Mouse (Mus musculus) lung, embryonic 15.5 days (tissue): Measurements from ENCODE around the gene Msx2. TPM values are rescaled to one million over a fixed set of nuclear protein-coding genes. Genes with fewer than 3 reads are reported as not detected.

Experiments used
- ATAC-seq: fragments of 200-750 bp; cut with Nextera tagmentation; 2 replicates; pipeline ENCODE4 v1.8.0; 2017; ENCODE audit warnings: moderate number of reproducible peaks, borderline replicate concordance; ENCODE audit not compliant: low FRiP score, low TSS enrichment; ENCODE audit errors: extremely low read depth
- H3K27ac ChIP-seq: fragments of 300-500 bp; sonication (generic); 2 replicates; pipeline ENCODE4 v1.5.1; 2015; ENCODE audit warnings: moderate library complexity, mild to moderate bottlenecking, inconsistent platforms
- H3K27me3 ChIP-seq: fragments of 300-500 bp; sonication (generic); 2 replicates; pipeline ENCODE4 v1.6.1; 2015; ENCODE audit warnings: inconsistent platforms
- H3K36me3 ChIP-seq: fragments of 300-500 bp; sonication (generic); 2 replicates; pipeline ENCODE4 v1.6.1; 2015; ENCODE audit warnings: inconsistent platforms
- H3K4me1 ChIP-seq: fragments of 300-500 bp; sonication (generic); 2 replicates; pipeline ENCODE4 v1.6.1; 2015; ENCODE audit warnings: inconsistent platforms
- H3K4me2 ChIP-seq: fragments of 300-500 bp; sonication (generic); 2 replicates; pipeline ENCODE4 v1.6.1; 2015; ENCODE audit warnings: inconsistent platforms, mild to moderate bottlenecking, moderate library complexity
- H3K4me3 ChIP-seq: fragments of 300-500 bp; sonication (generic); 2 replicates; pipeline ENCODE4 v1.5.1; 2015; ENCODE audit warnings: mild to moderate bottlenecking, inconsistent platforms
- H3K9ac ChIP-seq: fragments of 300-500 bp; sonication (generic); 2 replicates; pipeline ENCODE4 v1.6.1; 2015; ENCODE audit warnings: inconsistent platforms
- H3K9me3 ChIP-seq: fragments of 300-500 bp; sonication (generic); 2 replicates; pipeline ENCODE4 v1.6.1; 2016; ENCODE audit warnings: inconsistent platforms
- WGBS: fragments of 180-500 bp; shearing (Covaris S2); methylation state at CpG from one replicate; pipeline ENCODE4 v1.1.7; 2015; 5-methylcytosine and 5-hydroxymethylcytosine counted together
- polyA plus RNA-seq: library from polyadenylated mRNA; unstranded; fragments of >200 nt; fragmentation: Nextera tagmentation; extraction: Ambion mirVana; gene quantifications from 2 replicates; pipeline ENCODE4 v1.2.1, GENCODE M21; 2015

Gene Msx2
- polyA plus RNA-seq, 1 experiment from 2014 or later: 0.70 TPM

DNA sequence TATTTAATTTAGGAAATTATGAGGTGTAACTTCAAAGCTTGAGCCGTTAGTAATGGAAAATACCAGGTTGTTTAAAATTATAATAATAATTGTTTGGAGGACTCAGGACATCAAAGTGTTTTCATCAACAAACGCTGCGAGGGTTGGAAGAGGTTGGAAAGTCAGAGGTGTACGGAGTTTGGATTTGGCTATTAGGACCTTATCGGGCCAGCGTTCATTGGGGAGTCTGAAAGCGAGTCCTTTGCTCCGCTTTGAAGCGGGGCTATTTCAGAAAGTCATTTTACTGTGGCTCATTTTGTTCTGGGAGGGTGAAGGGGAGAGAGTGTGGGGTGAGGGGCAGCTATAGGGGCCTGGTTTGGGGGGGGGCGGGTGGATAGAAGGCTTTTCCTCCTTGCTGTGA lies 8.9 kb downstream of the Msx2 start:
- peaks cover 91% of the 10 kb centered on the region for H3K27me3 ChIP-seq
- H3K36me3 ChIP-seq: no peaks in the 10 kb centered on the region
- H3K4me3 ChIP-seq: no peak overlapping the region
- peaks cover 16% of the 10 kb centered on the region for H3K4me1 ChIP-seq
- WGBS: 8% methylated on average over 10 of the region's 10 CpGs
- no peak overlapping the region for H3K4me2 ChIP-seq
- H3K9ac ChIP-seq: no peak overlapping the region
- no peak overlapping the region for H3K27ac ChIP-seq
- no peaks in the 10 kb centered on the region for H3K9me3 ChIP-seq
- ATAC-seq: no peak

DNA sequence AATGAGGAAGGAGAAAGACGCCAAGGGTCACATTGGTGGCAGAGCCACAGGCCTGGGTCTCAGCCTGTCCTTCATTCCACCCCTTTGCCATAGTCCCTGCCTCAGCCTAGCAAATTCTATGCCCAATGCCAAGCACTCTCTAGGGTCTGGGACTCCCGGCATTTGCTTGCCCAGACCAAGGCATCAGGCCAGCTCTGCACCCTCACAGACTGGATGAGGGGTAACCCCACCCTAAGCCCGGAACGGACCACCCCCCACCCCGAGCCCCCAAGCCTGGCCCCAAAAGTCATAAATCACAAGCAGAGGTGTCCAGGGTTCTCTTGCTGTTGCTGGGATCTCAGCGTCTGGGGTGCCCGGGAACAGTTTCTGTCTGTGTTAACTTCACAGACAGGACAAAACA lies 9.8 kb downstream of the Msx2 start:
- H3K4me2 ChIP-seq: no peak overlapping the region
- H3K27me3 ChIP-seq: peaks cover 90% of the 10 kb centered on the region
- no peak overlapping the region for H3K27ac ChIP-seq
- H3K4me3 ChIP-seq: no peak overlapping the region
- peaks cover 16% of the 10 kb centered on the region for H3K4me1 ChIP-seq
- WGBS: 3% methylated on average over 7 of the region's 7 CpGs
- H3K9ac ChIP-seq: no peak overlapping the region
- H3K9me3 ChIP-seq: no peaks in the 10 kb centered on the region
- no peaks in the 10 kb centered on the region for H3K36me3 ChIP-seq
- ATAC-seq: no peak

DNA sequence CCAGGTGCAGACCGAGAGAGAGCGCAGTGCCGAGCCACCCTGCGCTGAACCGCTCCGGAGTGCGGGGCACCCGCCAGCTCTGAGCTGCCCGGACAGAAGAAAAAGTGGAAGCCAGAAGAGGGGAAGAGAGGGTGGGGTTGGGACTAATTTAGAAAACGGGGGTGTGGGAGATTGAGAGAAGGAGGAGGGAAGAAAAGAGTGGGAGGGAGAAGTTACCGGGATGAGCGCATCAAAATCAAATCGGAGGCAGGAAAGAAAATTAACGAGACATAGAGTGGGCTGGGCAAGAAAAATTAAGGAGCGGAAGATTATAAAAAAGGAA lies 10.3 kb downstream of the Msx2 start:
- peaks cover 16% of the 10 kb centered on the region for H3K4me1 ChIP-seq
- H3K9me3 ChIP-seq: no peaks in the 10 kb centered on the region
- peak overlapping the region; percentile 27 for H3K4me3 ChIP-seq
- H3K36me3 ChIP-seq: no peaks in the 10 kb centered on the region
- peak overlapping the region; percentile 51 for H3K4me2 ChIP-seq
- WGBS: 1% methylated on average over 15 of the region's 15 CpGs
- peaks cover 89% of the 10 kb centered on the region for H3K27me3 ChIP-seq
- no peak overlapping the region for H3K9ac ChIP-seq
- ATAC-seq: no peak
- no peak overlapping the region for H3K27ac ChIP-seq

DNA sequence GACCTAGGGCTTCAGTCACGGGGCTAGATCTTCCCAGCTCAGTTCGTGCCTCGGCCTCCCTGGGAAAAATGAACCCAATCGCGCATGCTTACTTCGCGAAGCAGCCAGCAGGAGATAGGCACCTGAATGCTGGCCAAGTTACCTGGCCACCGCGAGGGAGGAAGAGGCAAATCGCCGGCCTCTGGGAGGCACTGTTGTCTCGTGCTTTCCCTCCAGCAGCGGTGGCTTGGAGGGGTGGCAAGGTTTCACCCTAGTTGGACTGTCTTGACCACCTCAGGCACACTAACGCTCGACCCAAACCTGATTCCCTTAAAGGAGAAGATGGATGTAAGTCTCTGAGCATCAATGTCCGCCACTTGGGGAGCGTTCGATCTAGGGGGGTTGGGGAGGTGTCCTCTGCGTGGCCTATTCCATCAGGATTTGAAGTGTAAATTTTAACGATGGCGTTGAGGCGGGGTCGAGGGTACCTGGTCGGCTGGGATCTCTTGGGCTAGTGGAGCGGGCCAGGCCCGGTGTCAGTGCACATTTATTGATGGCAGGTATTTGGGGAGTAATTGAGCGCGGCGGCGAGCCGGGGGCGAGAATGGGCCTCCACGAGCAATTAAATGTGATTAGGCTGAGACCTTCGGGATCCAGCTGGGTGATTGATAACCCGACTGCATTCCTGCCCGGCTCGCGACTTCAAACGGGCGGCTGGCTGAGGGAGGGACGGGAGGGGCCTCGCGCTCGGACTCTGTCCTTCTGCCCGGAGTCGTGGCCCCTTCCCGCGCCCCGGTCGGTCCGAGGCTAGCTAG lies 10.8 kb downstream of the Msx2 start:
- Histone ChIP-seq H3K4me3 (peak overlapping the region; percentile 27), H3K27ac (no peak overlapping the region), H3K4me1 (peaks cover 16% of the 10 kb centered on the region), H3K4me2 (peak overlapping the region; percentile 51), H3K27me3 (peaks cover 84% of the 10 kb centered on the region), H3K9ac (no peak overlapping the region), H3K9me3 (no peaks in the 10 kb centered on the region), H3K36me3 (no peaks in the 10 kb centered on the region)
- ATAC-seq: no peak
- under 1% methylated on average over 51 of the region's 51 CpGs for WGBS

DNA sequence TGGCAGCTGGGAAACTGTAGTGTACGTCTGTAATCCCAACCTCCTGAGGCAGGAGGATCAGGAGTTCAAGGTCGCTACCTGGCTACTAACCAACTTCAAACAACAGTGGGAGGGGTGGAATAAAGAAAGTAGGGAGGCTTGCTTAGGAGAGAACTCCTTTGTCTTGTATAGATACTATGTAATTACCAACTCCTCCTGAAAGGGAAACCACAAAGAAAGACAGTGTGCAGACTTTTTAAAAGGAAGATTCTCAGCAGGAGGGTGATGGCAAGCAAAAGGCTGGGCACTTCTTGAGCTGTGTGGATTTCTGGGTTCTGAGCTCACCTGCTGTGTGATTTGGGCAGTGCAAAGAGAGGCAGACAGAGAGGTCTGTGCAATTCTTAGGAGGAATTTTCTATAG lies 11.5 kb downstream of the Msx2 start:
- Histone ChIP-seq H3K9me3 (no peaks in the 10 kb centered on the region), H3K4me2 (no peak overlapping the region), H3K4me3 (no peak overlapping the region), H3K27ac (no peak overlapping the region), H3K4me1 (peaks cover 16% of the 10 kb centered on the region), H3K9ac (no peak overlapping the region), H3K27me3 (peaks cover 77% of the 10 kb centered on the region), H3K36me3 (no peaks in the 10 kb centered on the region)
- ATAC-seq: no peak
- WGBS: 44% methylated on average over 2 of the region's 2 CpGs

DNA sequence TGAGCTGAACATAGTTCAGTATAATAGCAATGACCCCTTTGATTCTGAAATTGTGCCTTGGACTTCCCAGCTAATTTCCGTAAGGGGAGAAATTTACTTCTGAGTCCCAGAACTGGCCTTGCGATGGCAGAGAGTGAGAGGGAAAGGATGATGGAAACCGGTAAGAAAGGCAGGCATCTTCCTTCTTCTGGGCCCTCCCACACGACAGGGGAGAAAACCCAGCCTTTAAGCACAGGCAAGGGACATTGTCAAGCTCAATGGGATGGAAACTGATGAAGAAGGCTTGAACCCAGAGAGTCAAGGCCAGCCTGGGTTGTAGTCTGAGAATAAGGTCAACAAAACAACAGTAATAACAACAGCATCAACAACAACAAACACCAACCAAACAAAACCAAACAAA lies 14.1 kb downstream of the Msx2 start:
- Histone ChIP-seq H3K4me1 (peaks cover 11% of the 10 kb centered on the region), H3K36me3 (no peaks in the 10 kb centered on the region), H3K27ac (no peak overlapping the region), H3K27me3 (peaks cover 61% of the 10 kb centered on the region), H3K9ac (no peak overlapping the region), H3K4me2 (no peak overlapping the region), H3K4me3 (no peak overlapping the region), H3K9me3 (no peaks in the 10 kb centered on the region)
- ATAC-seq: no peak
- WGBS: 62% methylated on average over 4 of the region's 4 CpGs

DNA sequence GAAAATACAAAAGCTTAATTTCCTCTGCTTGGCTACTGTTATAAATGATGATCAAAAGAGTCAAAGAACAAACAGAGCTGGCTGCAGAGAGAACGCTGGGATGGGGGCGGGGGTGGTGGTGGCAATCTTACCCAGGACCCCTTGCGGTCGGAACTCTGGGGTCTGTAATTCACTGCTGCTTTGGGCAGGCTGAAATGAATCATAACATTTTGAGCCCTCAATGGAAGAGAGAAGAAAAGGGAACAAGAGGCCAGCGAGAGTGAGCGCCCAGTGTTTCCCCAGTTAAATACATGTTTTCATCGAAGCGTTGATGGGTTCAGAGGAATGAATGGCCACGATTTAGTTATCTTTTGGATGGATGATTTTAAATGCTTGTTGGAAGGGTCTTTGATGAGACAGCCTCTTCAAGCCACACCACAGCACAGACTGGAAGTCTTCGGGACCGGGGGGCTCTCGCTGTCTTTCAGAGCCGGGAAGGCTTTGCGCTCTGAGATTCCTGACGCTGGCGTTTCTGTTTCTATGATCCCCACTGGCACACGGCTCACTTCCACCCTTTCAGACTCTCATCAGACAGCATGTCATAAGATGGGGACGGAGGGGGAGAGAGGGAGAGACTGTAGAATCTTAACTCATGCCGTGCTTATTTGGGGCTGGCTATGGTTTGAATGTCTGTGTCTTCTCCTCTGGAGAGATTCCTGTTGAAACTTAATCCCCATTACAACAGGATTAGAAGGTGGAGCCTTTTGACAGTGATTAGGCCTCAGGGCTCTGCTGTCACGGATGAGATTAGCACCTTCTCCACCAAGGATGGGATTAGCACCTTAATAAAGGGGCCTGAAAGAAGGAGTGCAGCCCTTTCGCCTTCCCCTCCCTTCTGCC lies 17.8 kb downstream of the Msx2 start:
- peak overlapping the region; percentile 50 for H3K4me2 ChIP-seq
- H3K27ac ChIP-seq: no peak overlapping the region
- H3K9ac ChIP-seq: no peak overlapping the region
- peaks cover 28% of the 10 kb centered on the region for H3K27me3 ChIP-seq
- H3K9me3 ChIP-seq: no peaks in the 10 kb centered on the region
- no peak for ATAC-seq
- 8% methylated on average over 21 of the region's 21 CpGs for WGBS
- no peaks in the 10 kb centered on the region for H3K36me3 ChIP-seq
- no peaks in the 10 kb centered on the region for H3K4me1 ChIP-seq
- H3K4me3 ChIP-seq: peak overlapping the region; percentile 12; the same call in 1 of the 2 replicates

DNA sequence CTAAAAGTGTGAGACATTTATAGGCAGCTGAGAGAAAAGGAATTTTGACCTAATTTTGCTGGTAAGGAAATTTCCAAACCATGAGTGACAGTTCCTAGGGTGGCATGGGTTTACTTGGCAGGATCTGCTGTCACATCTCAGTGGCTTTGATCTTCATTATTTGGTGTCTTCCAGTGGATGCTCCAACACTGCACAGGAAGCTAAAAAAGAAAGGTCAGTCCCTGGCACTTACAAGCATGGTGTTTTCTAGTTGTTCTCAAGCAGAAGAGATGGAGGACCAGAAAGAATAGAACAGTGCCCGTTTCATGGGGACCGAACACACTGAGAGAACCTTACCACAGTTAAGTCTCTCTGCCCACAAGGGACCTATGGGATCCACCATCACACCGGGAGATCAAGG lies 18.9 kb downstream of the Msx2 start:
- WGBS: 86% methylated on average over 3 of the region's 3 CpGs
- no peak overlapping the region for H3K9ac ChIP-seq
- peaks cover 24% of the 10 kb centered on the region for H3K27me3 ChIP-seq
- no peaks in the 10 kb centered on the region for H3K9me3 ChIP-seq
- H3K4me3 ChIP-seq: no peak overlapping the region
- no peak overlapping the region for H3K27ac ChIP-seq
- ATAC-seq: no peak
- no peak overlapping the region for H3K4me2 ChIP-seq
- H3K4me1 ChIP-seq: no peaks in the 10 kb centered on the region
- no peaks in the 10 kb centered on the region for H3K36me3 ChIP-seq

DNA sequence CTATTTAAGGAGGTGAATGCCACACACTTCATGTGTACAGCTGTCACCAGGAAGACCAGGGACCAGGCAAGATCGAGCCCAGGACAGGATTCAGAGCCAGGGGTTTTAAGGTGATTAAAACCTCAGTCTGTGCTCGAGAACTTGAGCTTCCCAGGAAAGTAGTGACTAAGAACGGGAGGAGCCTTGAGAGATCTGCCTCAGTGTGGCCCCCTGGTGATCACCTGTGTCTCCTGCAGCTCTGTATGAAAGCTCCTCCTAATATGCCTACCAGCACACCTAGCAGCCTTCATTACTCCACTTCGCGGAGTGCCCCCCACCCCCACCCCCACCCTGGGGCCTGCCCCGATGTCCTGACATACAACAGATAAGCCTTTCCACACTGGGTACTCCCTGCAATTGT lies 25.3 kb downstream of the Msx2 start:
- H3K9me3 ChIP-seq: no peaks in the 10 kb centered on the region
- H3K4me2 ChIP-seq: no peak overlapping the region
- no peaks in the 10 kb centered on the region for H3K36me3 ChIP-seq
- H3K27ac ChIP-seq: no peak overlapping the region
- peaks cover 5% of the 10 kb centered on the region for H3K27me3 ChIP-seq
- 16% methylated on average over 6 of the region's 6 CpGs for WGBS
- H3K4me1 ChIP-seq: no peaks in the 10 kb centered on the region
- H3K9ac ChIP-seq: no peak overlapping the region
- H3K4me3 ChIP-seq: no peak overlapping the region
- no peak for ATAC-seq

DNA sequence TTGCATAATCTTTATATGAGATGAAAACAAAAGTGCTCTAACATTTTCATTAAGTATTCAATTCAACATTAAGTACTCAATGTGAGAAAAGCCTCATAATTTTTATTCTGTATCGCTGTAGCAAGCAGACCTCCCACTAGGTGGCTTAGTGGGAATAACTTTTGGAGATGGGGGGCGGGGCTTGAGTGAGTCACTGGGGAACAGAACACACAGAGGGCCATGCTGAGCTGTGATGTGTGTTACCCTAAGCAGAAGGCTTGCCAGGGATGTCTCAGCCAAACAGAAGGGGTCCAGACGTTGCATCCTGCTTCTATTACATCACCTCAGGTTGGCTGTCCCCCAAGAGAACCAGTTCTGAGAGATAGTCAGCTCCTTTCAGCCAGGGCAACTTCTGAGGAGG lies 29.3 kb downstream of the Msx2 start:
- Histone ChIP-seq H3K9me3 (no peaks in the 10 kb centered on the region), H3K27me3 (no peaks in the 10 kb centered on the region; the same call in 1 of the 2 replicates), H3K36me3 (no peaks in the 10 kb centered on the region), H3K27ac (no peak overlapping the region), H3K4me2 (no peak overlapping the region), H3K9ac (no peak overlapping the region), H3K4me3 (no peak overlapping the region), H3K4me1 (no peaks in the 10 kb centered on the region)
- WGBS: 16% methylated on average over 3 of the region's 3 CpGs
- no peak for ATAC-seq

DNA sequence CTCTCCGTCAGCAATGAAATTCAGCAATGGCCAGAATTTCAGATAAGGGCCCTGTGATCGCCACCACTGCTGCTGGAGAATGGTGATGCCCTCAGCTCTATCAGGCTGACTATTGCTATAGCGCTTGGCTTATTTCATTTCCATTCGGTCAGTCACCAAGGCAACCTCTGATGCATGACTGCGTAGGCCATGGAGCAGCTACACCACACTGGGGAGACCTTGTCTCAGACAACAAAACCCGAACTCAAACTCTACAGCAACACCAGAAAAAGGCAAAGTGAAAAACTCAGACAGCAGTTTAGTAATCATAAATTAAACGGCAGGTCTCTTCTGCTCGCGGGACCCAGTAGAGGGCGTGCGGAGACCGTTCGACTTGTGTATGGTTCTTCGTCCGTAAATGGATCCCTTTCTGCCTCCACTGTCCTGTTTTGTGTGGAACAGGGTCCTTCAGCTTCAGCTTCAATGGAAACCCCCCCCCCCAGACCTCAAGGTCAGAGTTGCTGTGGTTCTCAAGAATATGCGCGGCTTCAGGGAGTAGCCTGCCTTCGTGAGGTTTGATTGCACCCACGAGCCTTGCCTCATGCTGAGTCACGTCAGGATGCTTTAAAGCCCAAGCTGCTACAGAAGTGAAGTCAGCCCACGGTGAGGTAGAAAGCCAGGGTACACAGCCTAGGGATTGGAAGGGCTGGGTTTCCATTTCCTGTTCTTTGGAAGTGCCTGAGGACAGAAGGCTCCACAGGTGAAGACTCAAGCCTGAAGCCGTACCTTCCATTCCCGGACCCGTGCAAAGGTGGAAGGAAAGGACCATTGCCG lies 30.5 kb downstream of the Msx2 start:
- Histone ChIP-seq H3K9ac (no peak overlapping the region), H3K9me3 (no peaks in the 10 kb centered on the region), H3K4me1 (no peaks in the 10 kb centered on the region), H3K4me2 (peak overlapping the region; percentile 42), H3K36me3 (no peaks in the 10 kb centered on the region), H3K27ac (no peak overlapping the region), H3K27me3 (no peaks in the 10 kb centered on the region; the same call in 1 of the 2 replicates), H3K4me3 (no peak overlapping the region)
- no peak for ATAC-seq
- WGBS: 42% methylated on average over 25 of the region's 25 CpGs
